Mouse (Mus musculus) stomach, embryonic 16.5 days (tissue): ENCODE measurements around the gene Cdk5r2. TPM values are rescaled to one million over a fixed set of nuclear protein-coding genes. Genes with fewer than 3 reads are reported as not detected.
A peak's percentile ranks its signal among the peaks of the same experiment; 100 is the strongest.

Experiments used
- ATAC-seq: fragments of 200-750 bp; cut with Nextera tagmentation; 2 replicates; pipeline ENCODE4 v1.8.0; 2017; ENCODE audit warnings: moderate number of reproducible peaks, moderate TSS enrichment; ENCODE audit not compliant: insufficient read depth, low FRiP score
- H3K27ac ChIP-seq: fragments of 300-500 bp; sonication (generic); 2 replicates; pipeline ENCODE4 v1.5.1; 2014; ENCODE audit warnings: low read length
- H3K27me3 ChIP-seq: fragments of 300-500 bp; sonication (generic); 2 replicates; pipeline ENCODE4 v1.6.1; 2014; ENCODE audit warnings: low read length, control low read depth, mixed read lengths; ENCODE audit not compliant: control insufficient read depth, insufficient read depth
- H3K36me3 ChIP-seq: fragments of 300-500 bp; sonication (generic); 2 replicates; pipeline ENCODE4 v1.6.1; 2014; ENCODE audit warnings: low read length; ENCODE audit not compliant: control insufficient read depth, insufficient read depth
- H3K4me1 ChIP-seq: fragments of 300-500 bp; sonication (generic); 2 replicates; pipeline ENCODE4 v1.6.1; 2014; ENCODE audit warnings: low read length, control low read depth, mixed read lengths; ENCODE audit not compliant: control insufficient read depth, insufficient read depth
- H3K4me2 ChIP-seq: fragments of 300-500 bp; sonication (generic); 2 replicates; pipeline ENCODE4 v1.6.1; 2014; ENCODE audit warnings: low read depth, low read length, mixed read lengths
- H3K4me3 ChIP-seq: fragments of 300-500 bp; sonication (generic); replicated peaks from 2 replicates; pipeline ENCODE4 v1.5.1; 2014; ENCODE audit warnings: mild to moderate bottlenecking, low read length
- H3K9ac ChIP-seq: fragments of 300-500 bp; sonication (generic); 2 replicates; pipeline ENCODE4 v1.6.1; 2014; ENCODE audit warnings: low read length
- H3K9me3 ChIP-seq: fragments of 300-500 bp; sonication (generic); replicated peaks from 2 replicates; pipeline ENCODE4 v1.6.1; 2016; ENCODE audit warnings: low read length, control low read depth; ENCODE audit not compliant: control insufficient read depth
- WGBS: fragments of 180-500 bp; shearing (Covaris S2); extraction: QIAGEN DNeasy Blood & Tissue Kit; methylation state at CpG from one replicate; pipeline ENCODE4 v1.1.7; 2014; 5-methylcytosine and 5-hydroxymethylcytosine counted together
- polyA plus RNA-seq: library from polyadenylated mRNA; unstranded; fragments of >200 nt; fragmentation: Nextera tagmentation; extraction: Ambion mirVana; gene quantifications from 2 replicates; pipeline ENCODE4 v1.2.1, GENCODE M21; 2015

Gene Cdk5r2
- polyA plus RNA-seq, 1 experiment from 2014 or later: 0.06 TPM

- Histone ChIP-seq H3K27ac (no peak overlapping the region), H3K36me3 (no peaks in the 10 kb centered on the region), H3K4me3 (peak overlapping the region; percentile 36; the same call in 1 of the 2 replicates), H3K27me3 (peaks cover 83% of the 10 kb centered on the region), H3K4me2 (peak overlapping the region; percentile 50; the same call in 1 of the 2 replicates), H3K9me3 (no peaks in the 10 kb centered on the region), H3K9ac (no peak overlapping the region), H3K4me1 (peaks cover 13% of the 10 kb centered on the region)
- ATAC-seq: no peak
- WGBS: 2% methylated on average over 8 of the region's 8 CpGs
These were observed 28.1 kb downstream of the Cdk5r2 start for GRCm38 (mm10) chr1:74882828-74883227.

GRCm38 (mm10) chr1:74883441-74883840 lies 28.7 kb downstream of the Cdk5r2 start:
- no peak overlapping the region for H3K9ac ChIP-seq
- peaks cover 88% of the 10 kb centered on the region for H3K27me3 ChIP-seq
- H3K4me2 ChIP-seq: no peak overlapping the region
- H3K4me3 ChIP-seq: no peak overlapping the region
- ATAC-seq: no peak
- WGBS: 14% methylated on average over 5 of the region's 5 CpGs
- peaks cover 13% of the 10 kb centered on the region for H3K4me1 ChIP-seq
- no peaks in the 10 kb centered on the region for H3K36me3 ChIP-seq
- H3K9me3 ChIP-seq: no peaks in the 10 kb centered on the region
- H3K27ac ChIP-seq: no peak overlapping the region

DNA sequence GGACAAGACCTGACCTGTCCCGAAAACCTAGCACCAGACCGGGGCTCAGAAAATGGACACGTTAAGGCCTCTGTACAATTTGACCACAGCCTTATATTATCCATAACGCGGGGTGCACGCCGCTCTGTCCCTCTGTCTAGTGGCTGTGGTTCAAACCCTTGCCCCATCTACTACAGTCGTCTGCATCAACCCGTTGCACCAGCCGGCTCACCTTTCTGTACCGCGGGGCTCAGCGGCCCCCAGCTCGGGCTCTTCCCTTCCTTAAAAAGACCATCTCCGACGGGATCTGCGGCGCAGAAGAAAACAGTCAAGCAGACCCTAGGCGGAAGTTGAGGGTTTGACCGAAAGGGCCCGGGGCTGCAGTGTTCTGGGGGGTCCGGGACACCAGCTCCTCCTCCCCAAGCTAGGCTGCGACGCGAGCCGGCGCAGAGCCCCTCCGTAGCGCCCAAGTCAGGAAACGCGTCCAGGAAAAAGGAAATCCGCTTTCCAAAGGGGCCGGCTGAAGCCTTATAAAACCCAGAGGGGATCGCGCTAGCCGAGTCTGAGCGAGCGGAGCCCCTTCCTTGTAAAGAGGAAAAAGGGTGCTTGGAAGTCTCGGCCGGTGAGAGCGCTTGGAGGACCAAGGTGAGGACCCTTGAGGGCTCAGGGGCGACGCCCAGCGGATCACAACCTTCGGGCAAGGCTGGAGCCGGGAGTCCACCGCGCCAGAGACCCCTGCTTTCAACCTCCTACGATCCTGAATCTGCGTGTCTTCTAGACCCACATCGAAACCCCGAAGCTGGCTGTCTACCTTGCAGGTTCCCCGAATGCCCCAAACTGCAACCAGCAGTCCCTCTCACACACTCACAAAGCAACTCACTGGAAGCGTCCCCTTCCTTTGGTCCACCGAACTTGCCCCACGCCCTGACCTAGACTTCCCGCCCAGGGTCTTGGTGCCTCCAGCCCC lies 29.7 kb downstream of the Cdk5r2 start:
- ATAC-seq: no peak
- Histone ChIP-seq H3K4me2 (peak overlapping the region; percentile 16), H3K27me3 (peaks cover 83% of the 10 kb centered on the region), H3K4me3 (peak overlapping the region; percentile 23), H3K36me3 (no peaks in the 10 kb centered on the region), H3K27ac (no peak overlapping the region), H3K9ac (no peak overlapping the region; the same call in 1 of the 2 replicates), H3K4me1 (peaks cover 13% of the 10 kb centered on the region), H3K9me3 (no peaks in the 10 kb centered on the region)
- under 1% methylated on average over 57 of the region's 57 CpGs for WGBS

DNA sequence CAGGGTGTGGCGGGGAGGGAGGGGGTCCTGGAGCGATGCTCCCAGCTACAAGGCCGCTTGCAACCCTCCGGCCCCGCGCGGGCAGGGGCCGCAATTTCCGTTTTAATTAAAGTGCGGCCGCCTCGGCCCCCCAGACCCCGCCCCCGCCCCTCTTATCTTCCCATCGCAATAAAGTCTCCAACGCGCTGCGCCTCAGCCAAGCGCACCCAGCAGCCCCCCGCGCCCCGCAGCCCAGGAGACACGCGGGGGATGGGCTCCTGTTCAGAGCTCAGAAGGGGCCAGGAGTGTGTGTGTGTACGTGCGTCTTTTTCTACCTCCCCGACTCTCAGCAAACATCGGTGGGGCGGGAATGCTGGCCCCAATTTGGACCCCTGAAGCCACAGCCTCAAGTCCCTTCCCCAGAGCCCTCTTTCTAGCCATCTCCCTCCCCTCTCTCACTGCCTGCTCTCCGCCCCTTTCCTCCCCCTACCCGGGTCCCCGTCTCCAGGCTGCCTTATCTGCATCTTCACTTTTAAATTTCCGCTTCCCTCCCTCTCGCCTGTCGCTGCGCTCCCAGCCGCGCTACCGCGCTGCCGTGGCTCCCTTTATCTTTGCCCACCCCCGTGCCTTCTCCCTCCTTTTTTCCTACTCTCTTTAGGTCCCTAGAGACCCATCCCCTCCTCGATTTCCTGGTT lies 30.8 kb downstream of the Cdk5r2 start, which contains the start of gene Fev:
Gene Fev (minus strand): TSS at position 51 of the 674 bp plus-strand sequence.
- Histone ChIP-seq H3K4me1 (peaks cover 13% of the 10 kb centered on the region), H3K9me3 (no peaks in the 10 kb centered on the region), H3K27ac (no peak within 1 kb of the TSS), H3K4me3 (peak within 1 kb of the TSS; percentile 23), H3K4me2 (peak within 1 kb of the TSS; percentile 16), H3K36me3 (no peaks in the 10 kb centered on the region), H3K27me3 (peaks cover 88% of the 10 kb centered on the region), H3K9ac (no peak within 1 kb of the TSS; the same call in 1 of the 2 replicates)
- ATAC-seq: no peak
- 1% methylated on average over 42 of the region's 43 CpGs for WGBS

- no peak overlapping the region for H3K27ac ChIP-seq
- H3K9me3 ChIP-seq: no peaks in the 10 kb centered on the region
- ATAC-seq: no peak
- H3K4me2 ChIP-seq: no peak overlapping the region
- no peaks in the 10 kb centered on the region for H3K4me1 ChIP-seq
- H3K9ac ChIP-seq: no peak overlapping the region
- H3K4me3 ChIP-seq: no peak overlapping the region
- peaks cover 70% of the 10 kb centered on the region for H3K27me3 ChIP-seq
- H3K36me3 ChIP-seq: no peaks in the 10 kb centered on the region
- 2% methylated on average over 8 of the region's 8 CpGs for WGBS
These were observed 36.8 kb downstream of the Cdk5r2 start for GRCm38 (mm10) chr1:74891513-74891912.

DNA sequence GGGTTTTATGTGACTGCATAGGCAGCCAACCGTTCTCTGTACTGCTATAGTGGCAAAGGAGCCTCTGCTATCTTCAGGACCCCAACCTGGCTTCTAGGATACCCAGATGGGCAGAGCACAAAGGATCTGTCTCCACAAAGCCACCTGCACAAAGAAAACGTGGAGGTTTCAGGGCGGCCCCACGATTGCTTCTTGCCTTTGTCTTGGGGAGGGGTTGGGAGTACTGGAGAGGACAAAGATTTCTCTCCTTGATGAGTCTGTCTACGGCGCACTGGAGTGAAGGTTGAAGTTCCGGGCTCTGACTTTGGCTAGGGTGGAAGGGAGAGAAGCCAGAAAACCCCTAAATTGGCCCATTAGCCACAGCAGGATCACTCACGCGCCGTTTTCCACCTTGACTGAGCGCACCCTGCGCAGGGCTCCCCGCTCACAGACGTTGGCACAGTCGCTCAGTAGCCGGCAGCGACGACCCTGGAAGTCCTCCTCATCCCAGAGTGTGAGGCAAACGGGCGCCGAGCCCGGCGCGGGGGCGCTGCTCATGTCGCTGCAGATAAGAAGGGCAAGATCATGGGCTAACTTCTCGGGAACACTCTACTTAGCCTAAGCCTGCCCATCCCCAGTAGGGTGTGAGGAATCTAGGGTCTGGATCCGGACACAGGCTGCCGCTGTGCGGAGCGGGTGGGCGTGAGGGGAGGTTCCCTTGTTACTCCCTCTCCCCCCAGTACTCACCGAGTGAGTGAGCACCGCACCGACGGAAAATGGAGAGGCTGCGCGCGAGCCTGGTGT lies 37.8 kb downstream of the Cdk5r2 start:
- H3K27ac ChIP-seq: no peak overlapping the region
- no peak for ATAC-seq
- H3K9ac ChIP-seq: no peak overlapping the region
- H3K4me3 ChIP-seq: 0 out of 2 replicates have a peak overlapping the region, but pooled peaks have one; percentile 4
- 0 out of 2 replicates have a peak overlapping the region, but pooled peaks have one; percentile 4 for H3K4me2 ChIP-seq
- H3K27me3 ChIP-seq: peaks cover 67% of the 10 kb centered on the region
- WGBS: 1% methylated on average over 39 of the region's 39 CpGs
- H3K36me3 ChIP-seq: no peaks in the 10 kb centered on the region
- H3K4me1 ChIP-seq: no peaks in the 10 kb centered on the region
- H3K9me3 ChIP-seq: no peaks in the 10 kb centered on the region

DNA sequence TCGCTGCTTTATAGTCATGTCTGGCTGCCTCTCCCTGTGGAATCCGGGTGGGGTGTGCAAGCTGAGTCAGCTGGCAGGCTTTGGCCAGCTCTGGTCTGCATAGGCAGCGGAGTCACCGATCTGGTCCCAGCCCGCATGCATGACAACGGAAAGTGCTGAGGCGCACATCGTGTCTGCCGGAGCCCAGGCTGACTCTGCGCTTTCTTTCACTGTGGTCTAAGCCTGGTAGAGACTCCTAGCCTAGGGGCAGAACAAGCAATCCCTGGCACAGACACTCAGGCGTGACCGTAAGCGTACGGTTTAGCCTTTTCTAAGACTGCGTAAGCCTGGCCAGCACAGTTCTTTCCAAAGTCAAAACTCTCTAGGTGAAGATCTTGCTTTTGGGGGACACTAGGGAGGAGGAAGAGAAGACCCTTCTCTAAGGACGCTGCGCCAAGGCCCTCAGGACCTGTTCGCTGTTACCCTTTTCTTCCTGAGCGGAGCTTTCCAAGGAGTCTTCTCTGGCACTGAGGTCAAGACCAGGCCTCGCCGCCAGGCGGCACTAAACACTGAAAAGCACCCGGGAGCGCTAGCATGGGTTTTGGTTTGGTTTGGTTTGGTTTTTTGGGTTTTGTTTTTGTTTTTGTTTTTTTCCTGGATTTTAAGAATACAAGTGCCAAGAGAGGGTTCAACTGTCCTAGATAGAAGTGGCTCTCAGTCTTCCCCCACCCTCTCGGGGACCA lies 38.6 kb downstream of the Cdk5r2 start, which contains the start of gene Cryba2:
Gene Cryba2 (minus strand): TSS at position 10 of the 722 bp plus-strand sequence.
- ATAC-seq: no peak
- H3K27ac ChIP-seq: no peak within 1 kb of the TSS
- WGBS: 4% methylated on average over 25 of the region's 25 CpGs
- no peak within 1 kb of the TSS for H3K9ac ChIP-seq
- H3K4me2 ChIP-seq: peak within 1 kb of the TSS; percentile 14; the same call in 1 of the 2 replicates
- no peaks in the 10 kb centered on the region for H3K4me1 ChIP-seq
- H3K9me3 ChIP-seq: no peaks in the 10 kb centered on the region
- peaks cover 62% of the 10 kb centered on the region for H3K27me3 ChIP-seq
- H3K36me3 ChIP-seq: no peaks in the 10 kb centered on the region
- 0 out of 2 replicates have a peak within 1 kb of the TSS, but pooled peaks have one; percentile 4 for H3K4me3 ChIP-seq

DNA sequence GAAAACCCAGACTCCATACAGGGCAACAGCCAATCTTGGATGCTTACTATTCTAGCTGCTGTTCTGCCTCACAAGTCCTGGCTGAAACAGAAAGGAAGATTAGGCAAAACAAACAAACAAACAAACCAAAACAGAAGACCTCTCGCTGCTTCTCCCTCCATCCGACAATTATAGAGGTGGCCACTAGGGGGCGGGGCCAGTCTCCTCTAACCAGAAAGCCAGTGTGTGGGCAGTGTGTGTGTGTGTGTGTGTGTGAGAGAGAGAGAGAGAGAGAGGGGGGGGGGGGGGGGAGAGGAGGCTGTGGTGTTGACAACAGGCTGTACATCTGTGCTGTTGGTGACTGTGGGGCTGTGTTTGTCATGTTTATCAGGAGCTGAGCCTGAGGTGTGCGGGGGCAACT lies 40.2 kb downstream of the Cdk5r2 start:
- Histone ChIP-seq H3K4me1 (no peaks in the 10 kb centered on the region; the same call in 1 of the 2 replicates), H3K9me3 (no peaks in the 10 kb centered on the region), H3K9ac (no peak overlapping the region), H3K27me3 (peaks cover 63% of the 10 kb centered on the region), H3K36me3 (no peaks in the 10 kb centered on the region), H3K4me3 (no peak overlapping the region), H3K27ac (no peak overlapping the region), H3K4me2 (no peak overlapping the region)
- no peak for ATAC-seq
- WGBS: 19% methylated on average over 4 of the region's 4 CpGs
